Mouse (Mus musculus) ovary, adult 18-20 months (tissue): ENCODE measurements around the gene Zmym2.

Experiments
- DNase-seq: peaks from one replicate; pipeline ENCODE4 v3.0.0; 2022; ENCODE audit warnings: low spot score, mixed read lengths

The Zmym2 gene

DNA sequence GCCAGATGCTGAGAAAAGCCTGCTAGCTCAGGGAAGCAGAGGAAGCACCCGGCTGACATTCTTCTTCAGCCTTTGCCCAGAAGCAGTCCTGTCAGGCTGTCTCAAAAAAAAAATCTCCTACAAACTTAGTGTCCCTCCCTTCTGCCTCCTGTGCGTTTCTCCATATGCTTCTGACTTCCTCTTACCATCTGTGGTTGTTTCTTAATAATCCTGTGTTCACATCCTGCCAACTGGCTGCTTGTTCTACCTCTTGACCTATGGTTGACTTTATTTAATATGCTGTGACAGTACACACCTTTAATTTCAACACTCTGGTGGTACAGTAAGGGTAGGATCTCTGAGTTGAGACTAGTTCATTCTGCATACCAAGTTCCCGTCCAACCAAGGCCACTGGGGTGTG is 32.1 kb downstream of the Zmym2 start:
- DNase-seq: no peak

DNA sequence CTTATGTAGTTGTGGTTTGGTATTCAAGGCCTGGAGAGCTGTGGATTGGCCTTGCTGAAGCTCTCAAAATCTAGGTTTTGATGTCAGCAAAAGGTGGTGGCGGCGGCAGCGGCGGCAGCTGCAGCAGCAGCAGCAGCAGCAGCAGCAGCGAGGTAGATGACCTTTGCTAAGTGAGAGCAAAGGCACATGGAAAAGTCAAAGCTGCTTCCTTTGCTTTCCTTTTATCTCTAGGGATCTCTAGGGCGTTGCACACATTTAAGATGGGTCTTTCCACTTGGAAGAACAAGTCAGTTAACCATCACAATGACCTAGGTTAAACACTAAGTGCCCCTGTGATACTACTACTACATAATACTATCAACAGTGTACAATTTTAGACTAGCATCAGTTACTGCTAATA is 49.0 kb downstream of the Zmym2 start:
- no peak for DNase-seq

DNA sequence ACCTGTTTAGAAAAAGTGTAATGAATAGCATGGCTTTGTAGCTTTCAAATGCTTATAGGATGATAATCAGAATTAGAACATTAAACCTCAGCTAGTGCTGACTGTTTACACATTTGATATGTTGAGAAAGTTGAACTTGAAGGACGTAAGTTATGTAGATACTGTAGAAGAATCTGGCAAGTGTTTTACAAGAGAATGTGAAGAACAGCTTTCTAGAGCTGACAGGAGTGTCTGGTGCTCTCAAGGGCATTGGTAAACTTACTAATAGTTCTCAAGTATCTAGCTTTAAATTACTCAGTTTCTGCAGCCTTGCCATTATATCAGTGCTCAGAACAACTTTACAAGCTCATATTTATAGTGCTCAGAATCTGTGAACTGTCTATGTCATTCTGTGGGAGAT is 53.5 kb downstream of the Zmym2 start:
- DNase-seq: no peak

DNA sequence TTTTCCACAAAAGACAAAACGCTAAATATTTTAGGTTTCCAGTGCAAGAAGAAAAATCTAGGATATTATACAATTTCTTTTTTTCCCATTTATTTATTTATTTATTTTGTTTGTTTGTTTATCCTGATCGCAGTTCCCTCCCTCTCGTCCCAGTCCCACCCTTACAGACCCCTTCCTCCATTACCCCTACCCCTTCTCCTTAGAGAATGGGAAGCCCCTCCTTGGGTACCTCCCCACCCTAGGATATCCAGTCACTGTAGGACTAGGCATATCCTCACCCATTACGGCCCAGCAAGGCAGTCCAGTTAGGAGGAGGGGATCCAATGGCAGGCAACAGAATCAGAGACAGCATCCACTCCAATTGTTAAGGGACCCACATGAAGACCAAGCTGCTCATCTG is 66.5 kb downstream of the Zmym2 start:
- no peak for DNase-seq

DNA sequence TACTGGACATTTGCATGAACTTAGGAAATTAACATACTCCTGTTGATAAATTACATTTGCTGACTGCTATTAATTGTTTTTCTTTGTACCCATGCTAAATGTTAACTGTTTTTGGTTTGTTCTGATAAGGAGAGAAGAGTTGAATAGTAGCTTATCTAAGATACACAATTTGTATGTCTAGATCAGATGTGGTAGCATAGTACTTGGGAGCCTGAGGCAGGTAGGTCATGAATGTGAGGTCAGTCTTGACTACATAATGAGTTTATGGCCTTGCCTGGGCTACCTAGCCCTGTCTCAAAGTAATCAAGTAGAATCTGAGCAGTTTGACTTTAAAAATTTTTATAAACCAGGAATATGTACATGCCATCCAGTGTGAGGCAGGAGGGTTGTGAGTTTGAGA is 67.9 kb downstream of the Zmym2 start:
- DNase-seq: no peak

DNA sequence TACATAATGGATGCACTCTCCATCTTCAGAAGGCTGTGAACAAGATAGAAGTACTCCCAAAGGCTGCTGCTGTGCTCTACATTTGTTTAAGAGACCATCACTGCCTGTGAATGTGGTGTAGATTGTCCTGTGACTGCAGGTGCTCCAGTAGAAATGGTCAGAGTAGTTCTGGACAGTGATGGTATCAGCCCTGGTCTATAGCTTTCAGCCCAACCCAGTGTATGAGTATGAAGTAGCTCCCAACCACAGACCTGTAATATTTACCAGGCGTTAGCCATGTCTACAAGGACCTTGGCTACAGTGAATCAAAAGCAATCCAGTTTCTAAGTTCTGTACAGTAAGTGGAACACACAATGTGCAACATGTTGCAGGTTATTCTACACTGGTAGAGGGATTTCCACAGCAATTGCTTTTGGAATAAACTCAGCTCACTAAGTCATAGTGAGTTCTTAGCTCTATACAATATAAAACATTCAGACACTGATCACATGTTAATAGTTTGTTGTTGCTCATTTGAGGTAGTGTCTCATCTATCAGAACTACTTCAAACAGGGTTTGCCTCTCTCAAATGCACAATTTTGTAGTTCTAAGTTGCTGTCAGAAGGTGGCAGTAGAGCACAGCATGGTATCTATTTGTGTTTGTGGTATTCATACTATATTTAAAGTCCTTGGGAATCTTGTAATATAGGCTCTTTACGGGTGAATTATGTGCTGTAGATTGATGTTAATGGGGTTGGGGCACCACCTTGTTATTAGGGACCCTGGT is 77.7 kb downstream of the Zmym2 start:
- DNase-seq: no peak

DNA sequence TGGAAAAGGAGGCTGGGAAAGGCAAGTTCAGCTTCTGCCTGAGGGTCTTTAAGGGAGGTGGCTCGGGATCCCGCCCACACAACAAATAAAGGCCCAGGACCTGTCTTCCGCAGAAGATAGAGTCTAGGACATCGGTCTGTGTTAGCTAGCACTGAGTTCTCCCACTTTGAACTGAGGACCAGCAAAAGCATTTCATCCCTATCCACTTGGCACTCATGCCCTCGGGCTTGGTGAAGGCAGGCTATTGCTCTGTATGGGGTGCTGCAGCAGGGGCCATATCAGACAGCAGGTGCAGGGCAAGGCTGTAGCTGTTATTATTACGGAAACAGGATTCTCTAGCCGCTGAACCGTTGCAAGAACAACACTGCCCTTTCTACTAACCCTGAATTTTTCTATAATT is 83.2 kb downstream of the Zmym2 start:
- DNase-seq: no peak

DNA sequence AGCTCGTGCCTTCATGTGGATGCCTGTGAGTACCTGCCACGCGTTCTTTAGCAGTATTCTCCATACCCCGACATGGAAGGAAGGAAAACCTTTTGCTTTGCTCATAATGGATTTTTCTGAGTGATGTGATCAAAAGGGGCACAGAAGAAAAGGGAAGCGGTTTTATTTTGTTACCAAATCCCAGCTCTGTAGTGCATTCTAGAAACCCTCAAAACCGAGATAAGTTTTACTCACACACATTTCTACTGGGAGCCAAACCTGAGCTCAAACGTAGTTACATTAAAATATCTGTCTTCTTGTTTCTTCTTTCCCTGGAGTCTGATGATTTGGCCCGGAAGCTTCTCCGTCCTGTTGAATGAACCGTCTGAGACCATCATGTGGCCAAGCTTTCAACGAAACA is 83.7 kb downstream of the Zmym2 start:
- no peak for DNase-seq

DNA sequence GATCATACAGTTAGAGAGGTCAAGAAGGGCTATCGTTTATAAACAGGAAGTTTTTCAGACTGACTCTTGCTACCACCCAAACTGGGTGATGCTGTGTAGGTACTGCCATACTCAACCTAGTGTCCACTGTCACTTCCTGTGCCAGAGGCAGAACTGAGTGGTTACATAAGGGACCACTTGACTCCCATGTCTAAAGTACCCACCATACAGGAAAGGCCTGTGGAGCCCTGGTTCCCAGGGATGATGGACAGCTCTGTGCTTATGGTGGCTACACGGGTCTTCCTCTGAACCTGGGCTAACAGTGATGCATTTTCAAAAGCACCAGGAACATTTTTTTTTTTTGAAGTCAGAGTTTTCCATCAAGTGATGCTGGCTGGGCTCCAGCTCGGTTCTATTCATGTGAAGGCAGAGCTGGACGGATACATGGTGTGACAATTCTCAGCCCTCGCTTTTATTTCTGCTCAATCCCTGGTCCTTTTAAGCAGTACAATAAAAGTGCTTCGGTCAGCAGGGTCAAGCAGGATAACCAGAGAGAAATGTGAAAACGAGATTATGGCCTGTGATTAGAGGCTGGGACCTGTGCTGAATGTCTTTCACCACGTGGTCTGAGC is 91.7 kb downstream of the Zmym2 start:
- DNase-seq: no peak

DNA sequence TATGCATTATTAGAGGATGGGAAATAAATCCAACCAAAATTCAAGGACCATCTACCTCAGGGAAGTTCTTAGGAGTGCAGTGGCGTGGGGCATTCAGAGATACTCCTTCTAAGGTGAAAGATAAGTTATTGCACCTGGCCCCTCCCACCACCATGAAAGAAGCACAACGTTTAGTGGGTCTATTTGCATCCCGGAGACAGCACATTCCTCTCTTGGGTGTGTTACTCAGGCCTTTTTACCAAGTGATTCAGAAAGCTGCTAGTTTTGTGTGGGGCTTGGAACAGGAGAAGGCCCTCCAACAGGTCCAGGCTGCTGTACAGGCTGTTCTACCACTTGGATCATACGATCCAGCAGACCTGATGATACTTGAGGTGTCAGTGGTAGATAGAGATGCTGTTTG is 102.2 kb downstream of the Zmym2 start:
- DNase-seq: no peak
